Mouse (Mus musculus) neural tube, embryonic 14.5 days (tissue): Measurements from ENCODE around the gene Park7. TPM values are rescaled to one million over a fixed set of nuclear protein-coding genes. Genes with fewer than 3 reads are reported as not detected.

Experiments used
- ATAC-seq: fragments of 200-750 bp; cut with Nextera tagmentation; 2 replicates; pipeline ENCODE4 v1.8.0; 2017; ENCODE audit warnings: low read depth, mild to moderate bottlenecking, moderate TSS enrichment, moderate library complexity
- H3K27ac ChIP-seq: fragments of 300-500 bp; sonication (generic); 2 replicates; pipeline ENCODE4 v1.5.1; 2014; ENCODE audit warnings: low read depth, mild to moderate bottlenecking, control low read depth, low read length, moderate library complexity, mixed read lengths
- H3K27me3 ChIP-seq: fragments of 300-500 bp; sonication (generic); 2 replicates; pipeline ENCODE4 v1.6.1; 2014; ENCODE audit warnings: low read length; ENCODE audit not compliant: control insufficient read depth, insufficient read depth
- H3K36me3 ChIP-seq: fragments of 300-500 bp; sonication (generic); 2 replicates; pipeline ENCODE4 v1.6.1; 2014; ENCODE audit warnings: low read length, mixed read lengths; ENCODE audit not compliant: control insufficient read depth, insufficient read depth
- H3K4me1 ChIP-seq: fragments of 300-500 bp; sonication (generic); 2 replicates; pipeline ENCODE4 v1.6.1; 2014; ENCODE audit warnings: low read length; ENCODE audit not compliant: control insufficient read depth, insufficient read depth
- H3K4me2 ChIP-seq: fragments of 300-500 bp; sonication (generic); 2 replicates; pipeline ENCODE4 v1.6.1; 2014; ENCODE audit warnings: mild to moderate bottlenecking, low read depth, low read length, control low read depth
- H3K4me3 ChIP-seq: fragments of 300-500 bp; sonication (generic); 2 replicates; pipeline ENCODE4 v1.5.1; 2014; ENCODE audit warnings: low read depth, low read length, control low read depth, mixed read lengths
- H3K9ac ChIP-seq: fragments of 300-500 bp; sonication (generic); replicated peaks from 2 replicates; pipeline ENCODE4 v1.6.1; 2014; ENCODE audit warnings: low read depth, mild to moderate bottlenecking, control low read depth, low read length, mixed read lengths
- H3K9me3 ChIP-seq: fragments of 300-500 bp; sonication (generic); 2 replicates; pipeline ENCODE4 v1.6.1; 2016; ENCODE audit warnings: low read length; ENCODE audit not compliant: control insufficient read depth
- WGBS: fragments of 180-500 bp; shearing (Covaris S2); extraction: QIAGEN DNeasy Blood & Tissue Kit; methylation state at CpG from one replicate; pipeline ENCODE4 v1.1.7; 2014; 5-methylcytosine and 5-hydroxymethylcytosine counted together
- polyA plus RNA-seq: library from polyadenylated mRNA; unstranded; fragments of >200 nt; fragmentation: Nextera tagmentation; extraction: Ambion mirVana; gene quantifications from 2 replicates; pipeline ENCODE4 v1.2.1, GENCODE M21; 2014

Gene Park7
- polyA plus RNA-seq, 1 experiment from 2014 or later: 397 TPM

- Histone ChIP-seq H3K27ac (no peak overlapping the region), H3K4me3 (no peak overlapping the region), H3K9me3 (no peaks in the 10 kb centered on the region), H3K4me2 (no peak overlapping the region), H3K4me1 (no peaks in the 10 kb centered on the region), H3K27me3 (no peaks in the 10 kb centered on the region), H3K9ac (no peak overlapping the region), H3K36me3 (peaks cover 26% of the 10 kb centered on the region)
- ATAC-seq: no peak
Measured at GRCm38 (mm10) chr4:150865371-150865770, 48.9 kb downstream of the Park7 start.

GRCm38 (mm10) chr4:150862626-150863375, 51.4 kb downstream of the Park7 start:
- Histone ChIP-seq H3K4me3 (no peak overlapping the region), H3K4me1 (no peaks in the 10 kb centered on the region), H3K4me2 (no peak overlapping the region), H3K9me3 (no peaks in the 10 kb centered on the region), H3K36me3 (peaks cover 21% of the 10 kb centered on the region), H3K9ac (no peak overlapping the region), H3K27ac (no peak overlapping the region; the same call in 1 of the 2 replicates), H3K27me3 (no peaks in the 10 kb centered on the region)
- WGBS: 34% methylated on average over 8 of the region's 8 CpGs
- ATAC-seq: no peak

- Histone ChIP-seq H3K27ac (no peak overlapping the region), H3K36me3 (peaks cover 8% of the 10 kb centered on the region), H3K4me3 (no peak overlapping the region), H3K4me2 (peak overlapping the region; percentile 26), H3K4me1 (peaks cover 10% of the 10 kb centered on the region), H3K9me3 (no peaks in the 10 kb centered on the region), H3K27me3 (no peaks in the 10 kb centered on the region), H3K9ac (no peak overlapping the region)
- 70% methylated on average over 2 of the region's 2 CpGs for WGBS
- ATAC-seq: no peak
Measured at GRCm38 (mm10) chr4:150861161-150861560, 53.1 kb downstream of the Park7 start.

GRCm38 (mm10) chr4:150860526-150860925, 53.7 kb downstream of the Park7 start:
- no peak for ATAC-seq
- H3K9ac ChIP-seq: no peak overlapping the region
- no peak overlapping the region for H3K27ac ChIP-seq
- 71% methylated on average over 4 of the region's 4 CpGs for WGBS
- H3K27me3 ChIP-seq: no peaks in the 10 kb centered on the region
- H3K36me3 ChIP-seq: 0 out of 2 replicates have a peak, but pooled peaks cover 1% of the 10 kb centered on the region
- peak overlapping the region; percentile 21; the same call in 1 of the 2 replicates for H3K4me2 ChIP-seq
- no peaks in the 10 kb centered on the region for H3K9me3 ChIP-seq
- H3K4me1 ChIP-seq: peaks cover 11% of the 10 kb centered on the region
- H3K4me3 ChIP-seq: no peak overlapping the region

DNA sequence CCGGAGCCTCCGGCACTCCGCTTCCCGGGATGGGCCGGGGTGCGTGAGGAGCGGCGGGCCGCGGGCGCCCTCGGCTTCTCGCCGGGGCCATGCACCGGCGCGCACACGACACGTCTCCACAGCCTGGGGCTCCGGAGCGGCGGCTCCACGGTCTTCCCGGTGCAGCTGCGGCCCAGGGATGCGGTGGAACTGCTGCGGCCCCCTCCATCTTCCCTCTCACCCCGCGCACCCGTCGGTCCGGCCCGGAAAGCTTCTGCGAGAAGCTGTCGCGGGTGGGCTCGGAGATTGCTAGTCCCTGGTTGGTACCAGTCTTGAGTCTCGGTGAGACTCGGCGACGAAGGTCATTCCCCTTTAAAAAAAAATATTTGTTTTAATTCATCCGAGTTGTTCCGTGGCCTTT, 58.9 kb downstream of the Park7 start:
- Histone ChIP-seq H3K4me1 (peaks cover 11% of the 10 kb centered on the region), H3K9ac (peak overlapping the region; percentile 96), H3K4me2 (peak overlapping the region; percentile 68), H3K4me3 (peak overlapping the region; percentile 83), H3K36me3 (no peaks in the 10 kb centered on the region), H3K9me3 (no peaks in the 10 kb centered on the region), H3K27ac (peak overlapping the region; percentile 97), H3K27me3 (no peaks in the 10 kb centered on the region)
- peak; percentile 79 for ATAC-seq
- under 1% methylated on average over 28 of the region's 43 CpGs for WGBS

DNA sequence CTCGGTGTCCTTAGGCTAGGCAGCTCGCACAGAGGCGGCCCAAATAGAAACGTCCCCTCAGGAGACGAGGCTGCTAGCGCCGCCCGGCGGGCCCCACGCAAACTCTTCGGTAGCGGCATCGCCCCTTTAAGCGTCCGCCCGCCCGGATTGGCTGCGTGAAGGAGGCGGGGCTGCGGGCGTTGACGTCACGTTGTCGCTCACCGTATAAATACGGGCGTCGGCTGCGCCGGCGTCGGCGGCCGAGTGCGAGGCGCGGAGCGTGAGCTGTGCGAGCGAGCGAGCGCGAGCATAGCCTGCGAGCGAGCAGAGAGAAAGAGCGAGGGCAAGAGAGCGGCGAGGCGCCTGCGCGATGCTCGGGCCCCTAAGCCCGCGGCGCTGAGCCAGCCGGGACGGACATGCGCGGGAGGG, 59.4 kb downstream of the Park7 start:
- Histone ChIP-seq H3K4me2 (peak overlapping the region; percentile 68), H3K4me3 (peak overlapping the region; percentile 83), H3K4me1 (peaks cover 11% of the 10 kb centered on the region), H3K9ac (peak overlapping the region; percentile 96), H3K27ac (peak overlapping the region; percentile 97), H3K27me3 (no peaks in the 10 kb centered on the region), H3K36me3 (no peaks in the 10 kb centered on the region), H3K9me3 (no peaks in the 10 kb centered on the region)
- under 1% methylated on average over 48 of the region's 59 CpGs for WGBS
- ATAC-seq: peak; percentile 97

DNA sequence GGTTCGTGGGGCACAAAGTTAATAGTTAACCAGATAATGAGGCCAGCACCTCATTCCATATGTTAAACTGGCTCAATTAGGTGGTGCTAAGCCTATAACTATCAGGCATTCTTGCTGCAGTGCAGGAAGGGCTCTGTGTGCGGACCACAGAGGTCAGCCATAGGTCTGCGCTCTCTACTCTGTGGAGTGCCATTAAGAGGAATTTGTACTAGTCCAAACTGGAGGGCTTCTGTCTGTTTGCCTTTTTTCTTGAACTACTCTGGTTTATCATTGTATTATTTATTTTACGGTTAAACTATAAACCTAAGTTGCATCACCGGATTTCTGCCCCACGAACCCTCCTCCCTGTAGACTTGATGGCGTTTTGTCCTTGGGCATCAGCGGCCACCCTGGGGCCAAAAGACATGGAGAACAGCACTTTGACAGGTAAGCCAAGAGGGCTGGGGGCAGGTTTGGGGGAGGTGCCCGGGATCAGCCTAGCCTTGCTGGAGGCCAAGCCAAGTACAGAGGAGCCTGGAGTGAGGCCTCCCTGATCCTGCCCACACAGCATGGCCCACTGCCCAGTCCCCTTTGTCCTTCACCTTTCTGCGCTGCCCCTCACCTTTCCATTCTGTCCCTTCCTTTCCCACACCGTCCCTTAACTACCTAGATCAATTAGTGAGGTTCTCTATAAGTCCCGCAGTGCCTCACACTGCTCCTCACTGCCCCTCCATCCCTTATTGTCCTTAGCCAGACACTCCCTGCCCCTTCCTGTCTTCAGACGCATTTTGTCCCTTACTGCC, 60.4 kb downstream of the Park7 start, which contains the start of gene Errfi1:
Gene Errfi1 (plus strand): TSS at position 240 of the 782 bp plus-strand sequence.
- Histone ChIP-seq H3K4me3 (peak within 1 kb of the TSS; percentile 83), H3K27me3 (no peaks in the 10 kb centered on the region), H3K9me3 (no peaks in the 10 kb centered on the region), H3K4me2 (peak within 1 kb of the TSS; percentile 68), H3K36me3 (no peaks in the 10 kb centered on the region), H3K4me1 (peaks cover 11% of the 10 kb centered on the region), H3K27ac (peak within 1 kb of the TSS; percentile 97; the same call in 1 of the 2 replicates), H3K9ac (peak within 1 kb of the TSS; percentile 47)
- WGBS: 42% methylated on average over 13 of the region's 13 CpGs
- peak; percentile 12; the same call in 1 of the 2 replicates for ATAC-seq

DNA sequence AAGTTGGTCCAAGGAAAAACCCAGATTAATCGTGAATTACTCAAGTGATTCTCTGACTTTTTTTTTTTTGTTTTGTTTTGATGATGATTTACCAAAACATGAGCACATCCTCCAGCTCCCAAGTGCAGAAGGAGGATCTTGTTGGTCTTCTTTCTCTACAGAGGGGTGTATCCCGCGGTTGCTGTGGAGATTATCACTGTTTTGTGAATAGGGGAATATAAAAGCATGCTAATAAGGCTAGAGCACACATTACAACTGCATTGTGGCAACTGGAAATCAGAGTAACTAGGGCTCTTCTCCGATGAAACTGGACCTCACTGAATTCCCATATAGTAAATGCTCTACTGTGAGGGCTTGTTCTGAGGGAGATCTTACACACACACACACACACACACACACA, 61.8 kb downstream of the Park7 start:
- 59% methylated on average over 4 of the region's 4 CpGs for WGBS
- ATAC-seq: no peak
- no peak overlapping the region for H3K9ac ChIP-seq

DNA sequence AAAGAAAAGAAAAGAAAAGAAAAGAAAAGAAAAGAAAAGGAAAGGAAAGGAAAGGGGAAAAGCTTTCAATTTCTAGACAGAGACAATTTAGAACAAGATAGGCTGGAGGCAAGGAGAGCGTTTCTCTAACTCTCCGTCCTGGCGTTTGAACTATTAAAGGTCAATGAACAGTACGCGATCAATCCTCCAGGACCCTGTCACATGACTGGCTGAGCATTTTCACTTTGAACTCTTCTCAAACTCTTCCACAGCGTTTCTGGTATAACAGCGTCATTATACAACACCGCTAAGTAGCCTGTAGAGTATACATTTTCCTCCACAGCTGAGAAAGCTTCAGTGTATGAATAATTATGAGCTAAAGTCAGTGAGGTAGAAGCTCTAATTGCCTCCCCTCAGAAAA, 62.2 kb downstream of the Park7 start:
- Histone ChIP-seq H3K36me3 (no peaks in the 10 kb centered on the region), H3K27ac (no peak overlapping the region), H3K4me1 (peaks cover 9% of the 10 kb centered on the region), H3K4me2 (no peak overlapping the region), H3K9me3 (no peaks in the 10 kb centered on the region), H3K4me3 (no peak overlapping the region), H3K9ac (no peak overlapping the region), H3K27me3 (no peaks in the 10 kb centered on the region)
- WGBS: 63% methylated on average over 8 of the region's 8 CpGs
- no peak for ATAC-seq

More for the DNA sequence above, 61.8 kb downstream of the Park7 start:
- H3K27ac ChIP-seq: no peak overlapping the region
- no peak overlapping the region for H3K4me3 ChIP-seq
- no peaks in the 10 kb centered on the region for H3K36me3 ChIP-seq
- peaks cover 11% of the 10 kb centered on the region for H3K4me1 ChIP-seq
- H3K27me3 ChIP-seq: no peaks in the 10 kb centered on the region
- H3K4me2 ChIP-seq: no peak overlapping the region
- no peaks in the 10 kb centered on the region for H3K9me3 ChIP-seq
